Mouse (Mus musculus) olfactory bulb, adult 2 months (tissue): ENCODE measurements around the gene Tmem33. TPM values are rescaled to one million over a fixed set of nuclear protein-coding genes. Genes with fewer than 3 reads are reported as not detected.

Experiments used
- H3K27ac ChIP-seq: fragments of 200-500 bp; 2 replicates; pipeline ENCODE4 v1.5.1; 2012; ENCODE audit warnings: low read depth, low read length; ENCODE audit not compliant: insufficient read depth
- H3K4me1 ChIP-seq: fragments of 200-500 bp; 2 replicates; pipeline ENCODE4 v1.6.1; 2012; ENCODE audit warnings: low read length; ENCODE audit not compliant: control insufficient read depth, insufficient read depth
- H3K4me3 ChIP-seq: fragments of 200-500 bp; 2 replicates; pipeline ENCODE4 v1.5.1; 2012; ENCODE audit warnings: mild to moderate bottlenecking, low read depth, low read length, moderate library complexity; ENCODE audit not compliant: insufficient read depth
- CTCF ChIP-seq: fragments of 200-500 bp; IDR thresholded peaks from 2 replicates; pipeline ENCODE4 v1.5.1; 2012; ENCODE audit warnings: low read depth, mild to moderate bottlenecking, low read length, moderate library complexity; ENCODE audit not compliant: insufficient read depth
- POLR2A ChIP-seq: fragments of 200-500 bp; IDR thresholded peaks from 2 replicates; pipeline ENCODE4 v1.6.1; 2012; ENCODE audit warnings: mild to moderate bottlenecking, low read depth, low read length, moderate library complexity; ENCODE audit not compliant: insufficient read depth
- WGBS: fragments of 180-500 bp; shearing (Covaris S2); methylation state at CpG from one replicate; pipeline ENCODE4 v1.1.7; 2018; 5-methylcytosine and 5-hydroxymethylcytosine counted together
- polyA plus RNA-seq: library from polyadenylated mRNA; stranded (reverse); fragments of >200 nt; gene quantifications from 2 replicates; pipeline ENCODE4 v1.2.4, GENCODE M21; 2012; ENCODE audit warnings: low replicate concordance; ENCODE audit not compliant: missing spikeins, insufficient read depth, insufficient read length

Tmem33 gene
- not detected in 2 replicates for polyA plus RNA-seq

- TF ChIP-seq CTCF (peak; percentile 19; the same call in 1 of the 2 replicates), POLR2A (peak; percentile 70)
- Histone ChIP-seq H3K4me3 (peak within 1 kb of the TSS; percentile 96), H3K27ac (peak within 1 kb of the TSS; percentile 79), H3K4me1 (0 out of 2 replicates have a peak, but pooled peaks cover 2% of the 10 kb centered on the region)
- under 1% methylated on average over 67 of the region's 67 CpGs for WGBS
Observed at GRCm38 (mm10) chr5:67260531-67261371, at the start of gene Tmem33. Tmem33 (plus strand) TSS chr5:67260565.

DNA sequence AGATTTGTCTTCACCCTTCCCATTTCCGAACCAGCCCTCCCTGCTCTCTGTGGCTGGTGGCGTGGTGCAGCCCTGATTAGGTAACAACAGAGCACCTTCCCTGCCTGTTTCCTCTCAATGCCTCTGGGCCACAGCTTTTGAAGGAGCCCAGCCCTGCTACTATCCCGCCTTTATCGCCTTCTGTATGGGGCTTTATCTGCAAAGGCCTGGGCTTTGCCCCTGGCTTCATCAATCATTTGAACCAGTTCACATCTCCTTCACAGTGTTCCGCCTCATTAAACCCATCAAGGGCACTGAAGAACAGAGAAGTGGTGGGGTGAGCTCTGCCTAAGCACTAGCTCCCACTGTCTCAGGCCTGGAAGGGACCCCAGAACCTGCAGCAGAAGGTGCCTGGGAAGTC lies 47.2 kb upstream of the Tmem33 start:
- no peak overlapping the region for H3K27ac ChIP-seq
- WGBS, result 73% methylated on average over 5 of the region's 5 CpGs
- H3K4me1 ChIP-seq, result no peaks in the 10 kb centered on the region

DNA sequence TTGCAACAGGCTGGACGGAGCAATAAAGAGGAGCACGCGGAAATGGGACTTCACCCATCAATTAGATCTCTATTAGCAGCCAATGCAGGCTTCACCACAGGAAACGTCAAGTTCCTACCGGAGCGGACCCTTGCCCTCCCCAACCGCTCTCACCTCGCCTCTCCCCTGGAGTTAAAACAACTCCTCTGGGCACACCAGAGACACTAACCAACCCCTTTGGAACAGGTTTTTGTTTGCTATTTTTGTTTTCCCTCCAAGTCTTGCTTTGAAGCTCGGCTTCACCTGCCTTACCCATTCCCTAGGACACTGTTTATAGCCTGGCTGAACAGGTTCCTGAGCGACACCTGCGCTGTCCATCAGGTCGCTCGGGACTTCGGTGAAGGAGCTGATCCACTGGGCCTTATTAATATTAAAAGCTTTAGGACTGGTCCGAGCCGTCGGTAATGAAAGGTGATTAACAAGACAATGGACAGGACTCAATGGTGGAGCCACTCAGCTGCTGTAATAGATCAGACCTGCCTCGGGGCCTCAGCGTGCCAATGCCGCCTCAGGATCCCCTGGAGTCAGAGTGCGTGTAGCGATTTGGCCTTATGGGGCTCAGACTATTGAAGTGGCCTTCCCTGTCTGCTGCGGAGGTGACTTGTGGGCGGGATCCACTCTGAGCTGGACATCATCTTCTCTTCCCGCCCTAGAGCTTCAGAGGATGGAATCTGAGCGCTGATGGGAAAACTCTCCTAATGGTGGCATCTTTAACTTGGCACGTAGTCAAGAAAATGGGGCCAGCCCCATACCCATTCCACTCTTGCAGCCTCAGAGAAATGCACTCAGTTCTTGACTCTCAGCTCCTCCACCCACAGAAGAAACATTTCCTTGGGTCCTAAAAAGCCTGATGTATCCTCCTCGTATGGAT lies 45.0 kb upstream of the Tmem33 start:
- Histone ChIP-seq H3K27ac (no peak overlapping the region), H3K4me1 (no peaks in the 10 kb centered on the region), H3K4me3 (no peak overlapping the region)
- WGBS, result 6% methylated on average over 28 of the region's 28 CpGs
- no peak for TF ChIP-seq POLR2A
- TF ChIP-seq CTCF, result no peak

More for the DNA sequence above, 47.2 kb upstream of the Tmem33 start:
- TF ChIP-seq CTCF, result no peak
- TF ChIP-seq POLR2A, result no peak
- no peak overlapping the region for H3K4me3 ChIP-seq

DNA sequence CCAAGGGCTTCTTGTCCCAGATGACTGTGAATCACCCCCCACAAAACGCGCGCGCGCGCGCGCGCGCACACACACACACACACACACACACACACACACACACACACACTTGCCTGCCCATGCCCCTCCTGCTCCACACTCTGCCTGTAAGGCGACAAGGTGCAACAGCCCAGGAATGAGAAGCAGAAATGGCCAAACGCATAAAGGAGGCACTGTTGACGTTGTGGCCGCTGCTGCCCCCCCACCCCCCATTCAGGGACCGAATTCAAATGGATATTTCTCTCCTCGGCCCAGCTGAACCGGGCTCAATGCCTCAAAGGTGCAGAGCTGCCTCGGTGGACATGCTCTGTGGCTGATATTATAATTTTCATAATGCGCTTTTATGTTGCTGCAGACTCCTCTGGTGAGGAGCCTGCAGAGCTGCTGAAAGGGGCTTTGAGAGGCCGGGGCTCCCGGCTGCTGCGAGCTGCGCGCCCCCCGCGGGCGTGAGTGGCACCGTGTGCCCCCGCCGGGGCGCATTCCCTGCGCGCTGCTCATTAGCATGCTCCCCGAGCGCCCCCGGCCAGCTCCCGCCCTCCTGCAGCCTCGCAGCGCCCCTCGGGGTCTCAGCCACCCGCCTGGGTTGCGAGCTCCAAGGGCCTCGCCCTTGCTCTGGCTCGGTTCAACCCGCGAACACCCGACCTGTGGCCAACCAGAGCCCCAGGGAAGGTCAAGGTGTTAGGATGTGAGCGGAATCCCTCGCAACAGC lies 44.2 kb upstream of the Tmem33 start:
- TF ChIP-seq CTCF (no peak), POLR2A (no peak)
- Histone ChIP-seq H3K4me3 (no peak overlapping the region), H3K27ac (no peak overlapping the region), H3K4me1 (no peaks in the 10 kb centered on the region)
- WGBS, result under 1% methylated on average over 49 of the region's 49 CpGs

DNA sequence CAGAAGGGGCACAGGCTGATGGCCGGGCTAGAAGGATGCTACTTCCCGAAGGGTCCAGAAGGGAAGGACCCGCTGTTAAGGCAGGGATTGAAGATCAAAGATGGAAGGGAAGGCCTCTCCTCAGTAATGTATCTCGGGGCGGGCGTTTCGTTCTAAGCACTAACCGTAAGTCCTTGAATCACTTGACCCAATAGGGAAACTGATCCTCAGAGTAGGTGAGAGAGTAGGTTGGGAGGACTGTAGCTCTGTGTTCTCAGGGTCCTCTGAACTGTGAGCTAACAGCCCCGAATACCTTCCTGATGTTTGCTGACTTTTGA lies 43.6 kb upstream of the Tmem33 start:
- TF ChIP-seq CTCF (no peak), POLR2A (no peak)
- Histone ChIP-seq H3K27ac (no peak overlapping the region), H3K4me1 (no peaks in the 10 kb centered on the region), H3K4me3 (no peak overlapping the region)
- WGBS, result 7% methylated on average over 9 of the region's 9 CpGs

DNA sequence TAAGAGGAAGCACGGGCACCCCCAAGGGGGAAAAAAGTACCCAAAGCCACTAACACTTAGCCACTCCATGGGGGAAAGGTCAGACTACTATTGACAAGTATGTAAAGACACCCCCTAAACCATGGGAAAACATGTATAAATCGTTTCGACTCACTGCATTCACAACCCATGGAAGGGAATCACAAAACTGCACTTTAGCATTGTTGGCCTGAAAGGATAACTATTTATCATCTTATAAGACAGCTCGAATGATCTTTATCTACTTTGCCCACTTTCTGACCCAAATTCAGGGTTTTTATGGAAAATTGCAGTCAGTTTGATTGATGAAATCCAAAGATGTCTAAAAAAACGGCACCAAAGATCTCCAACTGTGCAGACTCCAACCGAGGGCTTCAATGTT lies 38.5 kb upstream of the Tmem33 start:
- Histone ChIP-seq H3K4me1 (0 out of 2 replicates have a peak, but pooled peaks cover 5% of the 10 kb centered on the region), H3K27ac (no peak overlapping the region), H3K4me3 (no peak overlapping the region)
- 11% methylated on average over 6 of the region's 6 CpGs for WGBS
- TF ChIP-seq POLR2A (no peak), CTCF (no peak)

DNA sequence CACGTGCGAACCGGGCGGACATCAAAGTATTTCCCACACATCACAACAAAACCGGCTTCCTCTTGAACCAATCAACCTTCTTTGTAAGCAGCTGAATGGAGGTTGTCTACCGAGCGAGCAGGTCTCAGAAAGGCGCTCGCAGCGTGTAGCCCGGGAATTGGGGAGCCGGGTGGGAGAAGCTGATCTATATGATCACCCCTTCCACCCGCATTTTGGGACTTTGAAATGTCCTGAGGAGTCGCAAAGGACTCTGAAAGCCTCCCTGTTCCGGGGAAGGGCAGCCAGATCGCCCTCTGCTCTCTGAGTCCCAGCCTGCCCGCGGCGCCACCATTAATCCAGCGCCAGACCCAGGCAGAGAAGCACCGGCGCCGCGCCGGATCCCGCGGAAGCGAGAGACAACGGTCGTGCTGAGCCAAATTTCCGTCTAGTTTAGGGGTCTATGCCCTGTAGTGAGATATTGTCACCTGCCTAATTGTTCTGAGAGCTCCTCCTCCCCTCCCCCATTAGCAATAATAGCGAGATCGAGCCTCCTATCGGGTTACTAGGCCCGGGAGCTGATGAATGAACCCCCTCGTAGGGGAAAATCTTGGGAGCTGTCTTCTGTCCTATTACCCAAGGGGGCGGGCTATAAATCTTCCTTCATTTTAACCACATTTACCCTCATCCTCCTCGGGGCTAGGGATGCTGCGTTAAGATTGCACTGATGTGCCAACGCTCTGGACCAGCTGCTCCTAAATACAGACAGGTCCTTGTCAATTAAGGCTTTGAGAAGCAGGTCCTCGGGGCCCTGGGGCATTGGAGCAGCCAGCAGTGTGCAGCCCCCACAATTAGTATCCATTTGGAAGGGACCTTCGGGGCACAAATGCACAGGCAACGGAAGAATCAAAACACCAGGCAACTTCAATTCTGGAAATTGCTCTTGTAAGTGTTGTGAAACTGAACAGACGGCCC lies 37.6 kb upstream of the Tmem33 start:
- no peak for TF ChIP-seq CTCF
- TF ChIP-seq POLR2A, result no peak
- Histone ChIP-seq H3K27ac (no peak overlapping the region), H3K4me3 (no peak overlapping the region), H3K4me1 (0 out of 2 replicates have a peak, but pooled peaks cover 5% of the 10 kb centered on the region)
- 7% methylated on average over 44 of the region's 44 CpGs for WGBS
